Mouse (Mus musculus): ENCODE measurements around the gene Jkamp.

Jkamp gene

DNA sequence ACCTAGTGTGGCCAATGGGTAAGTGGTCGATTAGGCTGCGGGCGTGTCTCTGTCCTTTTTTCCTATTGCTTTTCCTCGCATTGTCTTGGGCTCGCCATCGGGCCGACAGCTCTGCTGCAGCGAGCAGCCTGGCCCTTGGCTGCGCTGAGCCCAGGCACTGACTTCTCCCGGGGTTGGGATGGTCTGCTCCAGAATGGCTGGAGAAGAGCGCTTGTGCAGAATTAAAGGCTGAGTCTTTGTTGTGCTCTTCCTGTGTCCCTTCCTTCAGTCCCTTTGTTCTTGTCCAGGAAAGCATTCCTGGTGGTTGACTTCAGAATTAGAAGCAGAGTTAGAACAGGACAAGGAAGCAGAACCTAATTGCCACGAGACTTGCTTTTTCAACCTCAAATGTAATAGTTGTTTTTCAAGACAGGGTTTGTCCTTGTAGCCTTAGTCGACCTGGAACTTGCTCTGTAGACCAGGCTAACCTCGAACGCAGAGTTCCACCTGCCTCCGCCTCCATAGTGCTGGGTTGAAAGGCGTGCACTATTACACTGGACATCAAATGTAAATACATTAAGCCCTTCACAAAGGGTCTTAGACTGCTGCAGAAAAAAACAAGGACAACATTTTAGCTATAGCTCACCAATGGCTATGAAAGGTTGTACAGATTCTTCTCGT lies 907 bp downstream of the Jkamp start:
- DNase-seq (ENCODE audit: extremely low spot score, low spot score) = no peak

- no peak for DNase-seq (ENCODE audit: extremely low spot score, low spot score)
Observed at GRCm38 (mm10) chr12:72089802-72090201, 4.4 kb downstream of the Jkamp start.

DNA sequence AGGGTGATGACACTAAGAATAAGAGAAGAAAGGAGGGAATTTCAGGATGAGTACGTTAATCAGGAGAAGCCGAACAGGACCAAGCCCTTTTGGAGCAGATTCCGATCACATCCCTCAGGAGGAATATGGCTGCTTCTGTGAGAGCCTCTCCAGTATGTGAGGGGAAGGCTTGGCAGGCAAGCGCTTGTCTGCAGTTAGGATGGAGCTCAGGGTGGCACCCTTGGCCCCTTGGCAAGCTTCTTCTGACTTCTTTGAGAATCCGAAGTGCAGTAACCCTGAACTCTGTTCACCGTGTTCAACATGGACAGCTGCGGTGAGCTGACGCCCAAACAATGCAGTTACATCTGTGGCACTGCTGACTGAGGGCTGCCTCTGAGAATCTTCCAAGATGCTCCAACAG lies 11.6 kb downstream of the Jkamp start:
- no peak for DNase-seq (ENCODE audit: extremely low spot score, low spot score)

GRCm38 (mm10) chr12:72102776-72103175 lies 17.4 kb downstream of the Jkamp start:
- DNase-seq (ENCODE audit: extremely low spot score, low spot score) = no peak

DNA sequence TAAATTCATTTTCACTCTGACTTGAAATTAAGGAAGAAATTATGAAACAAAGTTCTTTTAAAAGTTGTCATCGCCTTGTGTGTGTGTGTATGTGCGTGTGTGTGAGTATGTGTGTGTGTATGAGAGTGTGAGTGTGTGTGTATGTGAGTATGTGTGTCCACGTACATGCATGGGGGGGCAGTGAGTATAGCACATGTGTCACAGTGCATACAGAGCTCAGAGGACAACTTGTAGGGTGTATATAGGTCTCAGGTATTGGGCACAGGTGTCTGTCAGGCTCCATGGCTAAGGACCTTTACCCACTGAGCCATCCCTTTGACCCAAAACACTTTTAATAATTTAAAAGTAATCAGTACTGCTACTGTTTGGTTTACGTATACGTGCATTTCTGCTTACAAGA lies 18.6 kb downstream of the Jkamp start:
- no peak for DNase-seq (ENCODE audit: extremely low spot score, low spot score)

DNA sequence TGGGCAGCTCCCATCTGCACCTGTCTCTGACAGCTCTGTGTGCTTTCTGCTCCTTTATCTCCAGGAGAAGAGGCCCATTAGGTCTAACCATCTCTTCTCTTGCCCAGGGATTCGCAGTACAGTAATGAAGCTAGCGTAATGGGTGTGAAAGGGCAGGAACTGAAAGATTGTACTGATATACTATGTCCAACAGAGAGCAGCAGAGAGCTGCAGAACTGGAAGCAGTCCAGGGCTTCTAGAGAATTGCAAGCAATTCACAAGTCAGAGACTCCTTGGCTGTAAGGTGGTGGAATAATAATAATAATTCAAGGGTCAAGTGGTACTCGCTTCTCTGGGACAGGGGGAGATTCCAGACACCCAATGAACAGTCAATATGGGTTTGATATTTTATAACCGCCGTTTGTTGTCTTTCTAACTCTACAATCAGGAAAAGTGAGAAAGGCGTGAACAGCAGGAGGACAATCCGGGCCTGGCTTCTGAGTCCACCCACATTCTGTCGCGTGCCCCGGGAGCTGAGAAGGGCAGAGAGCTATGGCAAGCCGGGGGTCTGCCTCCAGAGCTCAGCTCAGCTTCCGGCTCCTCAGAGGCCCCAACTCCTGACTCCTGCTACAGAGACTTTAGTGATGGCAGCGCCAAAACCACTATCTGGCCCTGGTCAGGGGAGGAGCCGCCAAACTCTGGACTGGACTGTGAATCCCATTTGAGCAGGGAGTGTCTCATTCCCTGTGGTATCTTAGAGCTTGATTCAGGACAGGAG lies 19.3 kb downstream of the Jkamp start:
- peak; percentile 48 for DNase-seq (ENCODE audit: extremely low spot score, low spot score)

- no peak for DNase-seq (ENCODE audit: extremely low spot score, low spot score)
Observed at GRCm38 (mm10) chr12:72115126-72115525, 29.7 kb downstream of the Jkamp start.

DNA sequence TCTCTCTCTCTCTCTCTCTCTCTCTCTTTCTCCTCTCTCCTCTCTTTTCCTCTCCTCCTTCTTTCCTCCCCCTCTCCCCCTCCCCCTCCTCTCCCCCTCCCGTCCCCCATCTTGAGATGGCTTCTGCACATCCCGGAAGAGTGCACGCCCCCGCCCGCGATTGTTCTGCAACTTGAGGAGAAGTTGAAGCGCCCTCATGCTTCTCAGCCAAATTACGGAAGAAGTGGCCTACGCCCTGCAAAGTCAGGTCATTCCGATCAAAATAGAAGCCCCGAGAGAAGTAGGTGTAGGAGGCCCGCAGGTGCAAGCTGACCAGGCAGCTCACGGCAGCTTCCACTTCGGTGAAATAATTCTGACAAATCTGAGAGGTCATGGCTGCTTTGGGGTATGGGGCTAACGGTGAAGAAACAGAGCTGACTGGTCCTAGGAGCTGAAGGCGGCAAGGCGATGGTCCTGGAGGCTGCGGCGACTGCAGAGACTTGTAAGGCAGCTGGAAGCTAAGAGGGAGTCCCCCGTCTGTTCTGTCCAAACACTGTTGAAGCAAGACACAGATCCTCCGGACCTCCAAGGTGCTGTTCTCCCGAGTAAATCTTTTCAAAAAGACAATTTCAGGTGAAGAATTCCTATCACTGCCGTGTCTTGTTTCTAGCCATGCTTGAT lies 30.4 kb downstream of the Jkamp start:
- DNase-seq (ENCODE audit: extremely low spot score, low spot score) = no peak

GRCm38 (mm10) chr12:72129203-72129602 lies 43.8 kb downstream of the Jkamp start:
- no peak for DNase-seq (ENCODE audit: extremely low spot score, low spot score)

DNA sequence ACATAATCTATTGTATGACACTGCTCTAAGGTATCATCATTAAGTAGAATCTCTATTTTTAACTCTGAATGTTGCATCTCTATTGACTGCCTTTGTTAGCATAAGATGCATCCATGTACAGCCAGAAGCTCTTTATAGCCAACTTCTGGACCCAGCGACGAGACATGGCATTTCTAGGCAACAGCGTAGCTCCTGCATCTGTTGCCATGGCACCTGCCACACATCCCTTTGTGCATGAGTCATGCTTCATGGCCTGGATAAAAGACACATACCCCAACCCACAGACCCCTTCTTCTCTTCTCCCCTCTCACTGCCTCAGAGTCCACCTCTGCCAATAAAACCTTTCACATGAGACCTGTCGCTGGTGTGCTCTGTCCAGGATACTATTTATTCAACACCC lies 65.4 kb downstream of the Jkamp start:
- DNase-seq (ENCODE audit: extremely low spot score, low spot score) = no peak

All from neural tube, embryonic 10.5 days (tissue).